Mouse (Mus musculus) lung, postnatal 0 days (tissue): ENCODE data around the gene Lrrn1. TPM values are rescaled to one million over a fixed set of nuclear protein-coding genes. Genes with fewer than 3 reads are reported as not detected.

Experiments used
- ATAC-seq: fragments of 200-750 bp; cut with Nextera tagmentation; 2 replicates; pipeline ENCODE4 v1.8.0; 2017; ENCODE audit warnings: moderate library complexity
- DNase-seq: peaks from one replicate; pipeline ENCODE4 v3.0.0-alpha.2; 2016; ENCODE audit warnings: low spot score
- H3K27ac ChIP-seq: fragments of 300-500 bp; sonication (generic); 2 replicates; pipeline ENCODE4 v1.5.1; 2014; ENCODE audit warnings: antibody characterized with exemption, mild to moderate bottlenecking, low read length, mixed read lengths
- H3K27me3 ChIP-seq: fragments of 300-500 bp; sonication (generic); replicated peaks from 2 replicates; pipeline ENCODE4 v1.6.1; 2014; ENCODE audit warnings: low read length, mixed read lengths; ENCODE audit not compliant: insufficient read depth
- H3K36me3 ChIP-seq: fragments of 300-500 bp; sonication (generic); 2 replicates; pipeline ENCODE4 v1.6.1; 2014; ENCODE audit warnings: low read length, mixed read lengths; ENCODE audit not compliant: insufficient read depth
- H3K4me1 ChIP-seq: fragments of 300-500 bp; sonication (generic); 2 replicates; pipeline ENCODE4 v1.6.1; 2014; ENCODE audit warnings: antibody characterized with exemption, low read depth, low read length, mixed read lengths; ENCODE audit not compliant: insufficient read depth
- H3K4me2 ChIP-seq: fragments of 300-500 bp; sonication (generic); replicated peaks from 2 replicates; pipeline ENCODE4 v1.6.1; 2014; ENCODE audit warnings: low read depth, mild to moderate bottlenecking, low read length, moderate library complexity, mixed read lengths
- H3K4me3 ChIP-seq: fragments of 300-500 bp; sonication (generic); 2 replicates; pipeline ENCODE4 v1.5.1; 2014; ENCODE audit warnings: low read depth, low read length
- H3K9ac ChIP-seq: fragments of 300-500 bp; sonication (generic); replicated peaks from 2 replicates; pipeline ENCODE4 v1.6.1; 2014; ENCODE audit warnings: low read depth, mild to moderate bottlenecking
- H3K9me3 ChIP-seq: fragments of 300-500 bp; sonication (generic); 2 replicates; pipeline ENCODE4 v1.6.1; 2016; ENCODE audit warnings: low read length, mixed read lengths
- CTCF ChIP-seq: IDR thresholded peaks from 2 replicates; pipeline ENCODE4 v1.5.1; 2016; ENCODE audit warnings: antibody characterized with exemption, mild to moderate bottlenecking
- EP300 ChIP-seq: IDR thresholded peaks from 2 replicates; pipeline ENCODE4 v1.6.1; 2016; ENCODE audit warnings: antibody characterized with exemption, mild to moderate bottlenecking, control low read depth
- WGBS: fragments of 180-500 bp; shearing (Covaris S2); extraction: QIAGEN DNeasy Blood & Tissue Kit; methylation state at CpG from one replicate; pipeline ENCODE4 v1.1.7; 2014; 5-methylcytosine and 5-hydroxymethylcytosine counted together
- polyA plus RNA-seq: library from polyadenylated mRNA; unstranded; fragments of >200 nt; fragmentation: Nextera tagmentation; extraction: Ambion mirVana; gene quantifications from 2 replicates; pipeline ENCODE4 v1.2.1, GENCODE M21; 2015

The Lrrn1 gene
- polyA plus RNA-seq, 1 experiment from 2014 or later, result 4.1 TPM

DNA sequence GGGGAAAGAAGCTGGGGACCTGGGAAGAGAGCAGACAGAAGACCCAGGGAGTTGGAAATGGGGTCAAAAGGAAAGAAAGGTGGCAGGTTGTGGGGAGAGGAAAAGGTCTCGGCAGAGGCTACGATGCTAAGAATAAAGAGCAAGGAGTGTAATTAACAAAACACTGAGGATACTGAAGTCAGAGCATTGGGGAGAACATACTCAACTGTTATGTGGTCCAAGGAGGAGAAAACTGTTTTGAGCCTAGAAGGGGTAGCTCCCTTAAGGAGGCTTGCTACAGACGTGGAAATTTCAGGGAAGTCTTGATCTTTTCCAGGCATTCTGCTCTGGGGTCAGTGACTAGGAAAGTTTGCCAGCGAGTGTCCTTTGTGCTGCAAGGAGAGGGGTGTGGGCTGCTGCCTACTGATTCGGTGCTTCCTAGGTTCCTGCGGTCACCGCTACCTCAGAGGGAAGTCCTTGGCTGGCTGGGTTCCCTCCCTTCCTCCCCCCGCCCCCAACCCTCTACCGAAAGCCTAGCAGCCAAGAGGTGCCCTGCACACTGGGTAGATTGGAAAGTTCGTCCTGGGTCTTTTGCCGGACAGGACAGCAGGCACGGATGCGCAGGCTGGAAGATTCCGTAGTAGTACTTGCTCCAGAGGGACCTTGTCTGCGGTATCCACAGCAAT, 1.2 kb downstream of the Lrrn1 start:
- H3K9me3 ChIP-seq, result no peaks in the 10 kb centered on the region
- H3K27ac ChIP-seq, result no peak overlapping the region
- DNase-seq, result no peak
- no peak for ATAC-seq
- TF ChIP-seq EP300 (no peak), CTCF (no peak)
- 0 out of 2 replicates have a peak, but pooled peaks cover 3% of the 10 kb centered on the region for H3K27me3 ChIP-seq
- peak overlapping the region; percentile 84 for H3K4me2 ChIP-seq
- H3K36me3 ChIP-seq, result no peaks in the 10 kb centered on the region
- no peak overlapping the region for H3K9ac ChIP-seq
- 1% methylated on average over 15 of the region's 15 CpGs for WGBS
- H3K4me3 ChIP-seq, result peak overlapping the region; percentile 38; the same call in 1 of the 2 replicates
- H3K4me1 ChIP-seq, result no peaks in the 10 kb centered on the region

DNA sequence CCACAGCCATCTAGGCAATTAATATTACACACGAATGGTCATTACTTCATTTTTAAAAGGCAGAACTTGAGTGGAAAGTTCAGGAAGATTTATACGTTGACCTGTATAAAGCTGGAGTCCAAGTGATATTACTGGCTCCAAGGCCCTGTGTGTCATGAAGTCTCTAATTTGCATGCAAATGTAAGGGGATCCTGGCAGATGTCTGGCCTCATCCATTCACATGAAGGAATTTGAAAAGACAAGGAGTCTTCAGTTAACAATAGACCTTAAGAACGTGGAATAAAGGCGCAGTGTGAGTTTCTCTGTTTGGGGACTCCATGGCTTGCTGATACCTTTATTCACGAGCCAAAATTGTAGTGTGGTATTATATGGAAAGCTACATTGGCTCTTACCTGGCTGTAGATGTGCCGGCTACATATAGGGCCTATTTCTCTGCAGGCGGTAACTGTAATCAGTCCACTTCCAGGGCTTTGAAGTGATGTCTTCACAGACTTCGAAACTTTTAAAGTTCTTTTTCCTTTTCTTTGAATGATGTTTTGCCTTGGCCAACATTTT, 2.0 kb downstream of the Lrrn1 start:
- 65% methylated on average over 8 of the region's 8 CpGs for WGBS

DNA sequence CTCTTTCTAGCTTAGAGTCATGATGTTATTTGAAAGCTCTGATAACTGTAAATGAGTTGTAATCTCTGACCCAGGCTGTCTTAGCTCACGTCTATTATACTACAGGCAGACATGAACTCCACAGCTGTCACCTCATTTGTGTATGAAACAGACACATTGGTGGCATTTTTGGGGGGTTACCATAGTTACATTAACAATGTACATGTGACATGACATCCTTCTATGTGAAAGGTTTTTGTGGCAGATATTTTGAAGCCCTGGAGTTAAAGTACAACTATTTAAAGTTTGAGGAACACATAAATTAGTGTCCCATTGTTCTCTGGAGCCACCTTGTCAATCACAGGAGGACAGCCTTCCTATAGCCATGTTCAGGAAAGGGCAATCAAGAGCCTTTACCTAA, 5.0 kb downstream of the Lrrn1 start:
- H3K4me3 ChIP-seq, result no peak overlapping the region
- no peak overlapping the region for H3K4me2 ChIP-seq
- H3K36me3 ChIP-seq, result no peaks in the 10 kb centered on the region
- no peak overlapping the region for H3K27ac ChIP-seq
- no peak for TF ChIP-seq CTCF
- no peak for TF ChIP-seq EP300
- no peaks in the 10 kb centered on the region for H3K9me3 ChIP-seq
- 0 out of 2 replicates have a peak, but pooled peaks cover 3% of the 10 kb centered on the region for H3K27me3 ChIP-seq
- H3K9ac ChIP-seq, result no peak overlapping the region
- no peaks in the 10 kb centered on the region for H3K4me1 ChIP-seq
- DNase-seq (no peak), ATAC-seq (no peak)
- 41% methylated on average over 1 of the region's 1 CpGs for WGBS

More for the DNA sequence above, 2.0 kb downstream of the Lrrn1 start:
- Histone ChIP-seq H3K36me3 (no peaks in the 10 kb centered on the region), H3K4me2 (no peak overlapping the region), H3K4me3 (no peak overlapping the region), H3K9ac (no peak overlapping the region), H3K27me3 (0 out of 2 replicates have a peak, but pooled peaks cover 3% of the 10 kb centered on the region), H3K4me1 (no peaks in the 10 kb centered on the region), H3K9me3 (no peaks in the 10 kb centered on the region), H3K27ac (no peak overlapping the region)
- ATAC-seq (no peak), DNase-seq (no peak)
- TF ChIP-seq CTCF (no peak), EP300 (no peak)

DNA sequence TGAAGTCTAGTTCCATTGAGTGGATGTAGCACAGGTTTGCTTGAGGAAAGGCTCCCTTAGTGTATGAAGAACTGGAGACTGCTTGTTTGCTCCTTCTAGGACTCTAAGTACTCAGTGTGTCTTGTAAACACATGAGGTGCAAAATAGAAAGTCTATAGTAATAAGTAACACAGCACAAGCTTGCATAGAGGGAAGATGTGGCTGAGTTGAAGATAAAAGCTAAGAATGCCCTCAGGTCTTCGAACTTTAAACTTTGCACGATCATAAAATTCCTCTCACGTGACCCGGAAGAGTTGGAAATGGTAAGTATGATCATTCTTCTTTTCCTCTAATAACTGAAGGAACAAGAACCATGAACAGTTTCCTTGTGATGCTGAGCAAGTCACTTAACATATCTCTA, 7.1 kb downstream of the Lrrn1 start:
- Histone ChIP-seq H3K27ac (no peak overlapping the region), H3K4me3 (no peak overlapping the region), H3K4me2 (no peak overlapping the region), H3K9ac (no peak overlapping the region), H3K36me3 (no peaks in the 10 kb centered on the region), H3K27me3 (no peaks in the 10 kb centered on the region), H3K9me3 (no peaks in the 10 kb centered on the region), H3K4me1 (no peaks in the 10 kb centered on the region)
- WGBS, result 83% methylated on average over 4 of the region's 4 CpGs
- DNase-seq (no peak), ATAC-seq (no peak)
- TF ChIP-seq EP300 (no peak), CTCF (no peak)

DNA sequence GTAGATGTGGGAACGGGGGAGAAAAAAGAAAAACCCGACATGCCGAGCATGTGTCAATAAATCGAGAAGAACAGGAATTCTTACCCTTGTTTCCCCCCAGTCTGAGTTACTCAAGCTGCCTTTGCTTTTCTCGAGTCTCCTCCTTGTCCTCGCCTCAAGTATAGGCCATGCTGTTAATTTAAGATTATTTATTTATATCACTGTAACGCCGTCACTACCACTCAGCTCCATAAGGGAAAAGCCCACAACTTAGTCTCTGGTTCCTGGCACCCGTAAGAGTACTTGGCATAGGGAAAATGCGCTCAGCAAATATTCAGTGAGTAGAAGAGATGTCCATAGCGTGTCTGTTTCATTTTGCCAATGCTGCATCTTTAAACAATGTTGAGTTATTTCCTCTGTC, 11.7 kb downstream of the Lrrn1 start:
- Histone ChIP-seq H3K36me3 (no peaks in the 10 kb centered on the region), H3K9me3 (no peaks in the 10 kb centered on the region), H3K4me2 (no peak overlapping the region), H3K9ac (no peak overlapping the region), H3K27me3 (no peaks in the 10 kb centered on the region), H3K4me1 (no peaks in the 10 kb centered on the region), H3K4me3 (no peak overlapping the region), H3K27ac (no peak overlapping the region)
- 54% methylated on average over 11 of the region's 11 CpGs for WGBS
- TF ChIP-seq EP300 (no peak), CTCF (no peak)
- ATAC-seq (no peak), DNase-seq (no peak)

DNA sequence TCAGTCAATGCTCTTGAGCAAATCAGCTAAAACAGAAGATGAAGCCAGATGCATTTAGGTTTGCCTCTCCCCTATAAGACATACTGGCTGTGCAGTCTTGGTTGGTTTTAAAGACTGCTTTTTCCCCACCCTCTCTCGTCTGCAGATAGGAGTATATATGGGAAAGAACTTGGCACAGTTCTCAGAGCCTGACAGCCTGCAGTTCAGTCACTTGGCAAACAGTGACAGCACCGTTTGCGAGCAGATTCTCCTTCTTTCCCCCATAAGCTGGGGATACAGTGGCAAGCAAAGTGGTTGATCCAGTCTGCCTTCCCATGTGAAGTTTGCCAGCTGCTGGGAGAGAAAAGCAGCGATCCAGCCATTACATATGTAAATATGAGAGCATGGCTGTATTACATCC, 12.3 kb downstream of the Lrrn1 start:
- Histone ChIP-seq H3K4me3 (no peak overlapping the region), H3K9me3 (no peaks in the 10 kb centered on the region), H3K4me2 (no peak overlapping the region), H3K27ac (no peak overlapping the region), H3K27me3 (no peaks in the 10 kb centered on the region), H3K36me3 (no peaks in the 10 kb centered on the region), H3K4me1 (no peaks in the 10 kb centered on the region), H3K9ac (no peak overlapping the region)
- ATAC-seq (no peak), DNase-seq (no peak)
- WGBS, result 41% methylated on average over 4 of the region's 4 CpGs
- TF ChIP-seq CTCF, result no peak
- TF ChIP-seq EP300, result no peak
